Mouse (Mus musculus): ENCODE results near the gene Olfr433. TPM values are rescaled to one million over a fixed set of nuclear protein-coding genes. Genes with fewer than 3 reads are reported as not detected.

The Olfr433 gene
- total RNA-seq, 2 experiments from 2014 or later = not detected

Other genes starting within 250 kb of the Olfr433 start
- 1 to 10 TPM in 1 of 2 experiments, under 1 TPM in 1; 0.86 to 1.6 TPM for gene Ifi211, start 127.7 kb upstream of the Olfr433 start, total RNA-seq (2021)
- 10 to 100 TPM; 14.9 to 16.9 TPM for gene Mndal, start 98.2 kb upstream of the Olfr433 start, total RNA-seq (2021)
- gene Ifi203, start 98.0 kb upstream of the Olfr433 start, total RNA-seq (2021) = 10 to 100 TPM; 12.4 to 15.4 TPM
- not detected for gene Ifi202b, start 58.0 kb upstream of the Olfr433 start, total RNA-seq (2021)
- gene Ifi205, start 8.9 kb upstream of the Olfr433 start, total RNA-seq (2021) = 1 to 10 TPM; 1.6 to 1.9 TPM
- gene Olfr432, start 8.5 kb downstream of the Olfr433 start, total RNA-seq (2021) = not detected
- not detected for gene Olfr430, start 25.9 kb downstream of the Olfr433 start, total RNA-seq (2021)
- not detected for gene Olfr429, start 43.6 kb downstream of the Olfr433 start, total RNA-seq (2021)
- not detected for gene Olfr427, start 56.2 kb downstream of the Olfr433 start, total RNA-seq (2021)
- gene Olfr231, start 80.5 kb downstream of the Olfr433 start, total RNA-seq (2021) = not detected
- not detected for gene Olfr424, start 90.8 kb downstream of the Olfr433 start, total RNA-seq (2021)
- not detected for gene Olfr420, start 114.9 kb downstream of the Olfr433 start, total RNA-seq (2021)
- 10 to 100 TPM; 14.0 to 15.5 TPM for gene Spta1, start 132.1 kb downstream of the Olfr433 start, total RNA-seq (2021)
- gene Olfr419, start 211.4 kb downstream of the Olfr433 start, total RNA-seq (2021) = not detected